In genomic region chr6:86003405-86003925, GRCm38 (mm10) we compare ENCODE assay signal across 8 mouse cellular contexts. TPM values are rescaled to one million over a fixed set of nuclear protein-coding genes. Genes with fewer than 3 reads are reported as not detected.
DNase-seq lines count a peak whose midpoint lies in the region; ATAC-seq and TF ChIP-seq lines count a peak whose summit lies in the region.
"Had no signal": no experiment of that assay in that cellular context is flagged by ENCODE, and none has a peak within 500 bp of the region (broad histone marks: within the 10 kb centered on the region; RNA-seq: fewer than 3 reads in every experiment).

No protein-coding gene starts in this region.

- H3K27ac ChIP-seq in kidney, embryonic 15.5 days: no peak overlapping the region
- no peak overlapping the region for H3K27ac ChIP-seq in liver, postnatal 0 days (ENCODE audit: low read depth)

- no peaks in the 10 kb centered on the region for H3K9me3 ChIP-seq in kidney, embryonic 15.5 days (replicated peaks)
- no peaks in the 10 kb centered on the region for H3K9me3 ChIP-seq in liver, postnatal 0 days (ENCODE audit: low read length)

- TF ChIP-seq EP300 in liver, postnatal 0 days (IDR thresholded peaks at IDR 0.05; ENCODE audit: low read depth): no peak

- TF ChIP-seq CTCF in liver, postnatal 0 days (IDR thresholded peaks at IDR 0.05; ENCODE audit: low read depth): peak; percentile 66

- no peaks in the 10 kb centered on the region for H3K27me3 ChIP-seq in kidney, embryonic 15.5 days
- H3K27me3 ChIP-seq in liver, postnatal 0 days (ENCODE audit: insufficient read depth, low read length): no peaks in the 10 kb centered on the region

- peak; percentile 21 to 23 for DNase-seq in kidney, postnatal 4 days
- peak; percentile 40 for DNase-seq in T-cell, adult 2 months (ENCODE audit: low spot score)
- peak; percentile 52 for DNase-seq in liver, postnatal 0 days
- DNase-seq in testis, postnatal 14 days (ENCODE audit: low spot score): peak; percentile 84
- no peak for DNase-seq in embryo, embryonic 10 days (ENCODE audit: low spot score)
- no peak for DNase-seq in layer of hippocampus, adult 9-11 months

- no peak overlapping the region for H3K4me3 ChIP-seq in kidney, embryonic 15.5 days (replicated peaks)
- no peak overlapping the region for H3K4me3 ChIP-seq in liver, postnatal 0 days (ENCODE audit: low read depth, low read length)

- no peak overlapping the region for H3K4me2 ChIP-seq in kidney, embryonic 15.5 days
- no peak overlapping the region for H3K4me2 ChIP-seq in liver, postnatal 0 days (ENCODE audit: low read depth, low read length)

- ATAC-seq in kidney, embryonic 15.5 days (replicated peaks; ENCODE audit: low FRiP score): no peak
- ATAC-seq in liver, postnatal 0 days: no peak

- no peaks in the 10 kb centered on the region for H3K36me3 ChIP-seq in kidney, embryonic 15.5 days
- no peaks in the 10 kb centered on the region for H3K36me3 ChIP-seq in liver, postnatal 0 days (replicated peaks; ENCODE audit: insufficient read depth, low read length)

- WGBS in kidney, embryonic 15.5 days: 77% methylated on average over 18 of the region's 18 CpGs
- WGBS in liver, postnatal 0 days (ENCODE audit: insufficient replicate concordance): 70% methylated on average over 18 of the region's 18 CpGs

- no peak overlapping the region for H3K9ac ChIP-seq in kidney, embryonic 15.5 days
- H3K9ac ChIP-seq in liver, postnatal 0 days (replicated peaks): no peak overlapping the region

- H3K4me1 ChIP-seq in kidney, embryonic 15.5 days: peaks cover 2% of the 10 kb centered on the region; the same call in 1 of the 2 replicates
- no peaks in the 10 kb centered on the region for H3K4me1 ChIP-seq in liver, postnatal 0 days (ENCODE audit: insufficient read depth)

RNA-seq across cellular contexts. Expression of gene Figla, which starts 12.5 kb away (rescaled TPM):
- not detected in 2 replicates for polyA plus RNA-seq in kidney, embryonic 15.5 days (2015; fragmentation: Nextera tagmentation; extraction: Ambion mirVana)
- polyA plus RNA-seq in liver, postnatal 0 days (2015; fragmentation: Nextera tagmentation; extraction: Ambion mirVana): not detected in 2 replicates
- polyA plus RNA-seq: heart, embryonic 16.5 days had no signal

RNA-seq across cellular contexts. Expression of gene Add2, which starts 25.0 kb away (rescaled TPM):
- 5.9 and 7.2 TPM in 2 replicates for polyA plus RNA-seq in kidney, embryonic 15.5 days (2015; fragmentation: Nextera tagmentation; extraction: Ambion mirVana)
- 22.0 and 28.1 TPM in 2 replicates for polyA plus RNA-seq in liver, postnatal 0 days (2015; fragmentation: Nextera tagmentation; extraction: Ambion mirVana)

RNA-seq across cellular contexts. Expression of gene Dusp11, which starts 42.0 kb away (rescaled TPM):
- 44.1 and 45.0 TPM in 2 replicates for polyA plus RNA-seq in kidney, embryonic 15.5 days (2015; fragmentation: Nextera tagmentation; extraction: Ambion mirVana)
- 20.8 and 23.9 TPM in 2 replicates for polyA plus RNA-seq in liver, postnatal 0 days (2015; fragmentation: Nextera tagmentation; extraction: Ambion mirVana)

Comparison
In these comparisons a context has a peak if more than half of its experiments do, and no peak if none do; other contexts are left out.
1. DNase-seq: peak in kidney, postnatal 4 days (2 of 2), T-cell, adult 2 months (single experiment), liver, postnatal 0 days (single experiment) and testis, postnatal 14 days (single experiment); none in embryo, embryonic 10 days (single experiment) and layer of hippocampus, adult 9-11 months (single experiment).